Mouse (Mus musculus): ENCODE results near the gene Gm10577. TPM values are rescaled to one million over a fixed set of nuclear protein-coding genes. Genes with fewer than 3 reads are reported as not detected.

The Gm10577 gene
- total and polyA plus RNA-seq, 3 experiments = not detected

DNA sequence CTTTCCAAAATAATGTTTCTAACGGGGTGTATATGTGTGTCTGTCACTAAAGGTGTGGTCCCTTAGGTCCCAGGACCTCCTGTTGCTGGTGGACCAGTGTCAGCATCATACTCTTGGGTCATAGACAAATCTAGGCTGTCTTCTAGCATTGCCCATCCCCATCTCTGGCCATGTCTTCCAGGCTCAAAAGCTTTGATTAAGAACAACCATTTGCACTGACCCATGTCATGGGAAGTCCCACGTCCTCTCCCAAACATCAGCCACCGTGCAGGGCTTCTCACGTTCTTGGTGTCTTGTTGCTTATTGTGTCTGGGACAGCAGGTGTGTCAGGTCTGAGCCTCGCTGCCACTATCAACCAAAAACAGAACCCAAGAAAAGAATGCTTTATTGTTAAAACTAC, 24.9 kb downstream of the Gm10577 start:
- DNase-seq = no peak

DNA sequence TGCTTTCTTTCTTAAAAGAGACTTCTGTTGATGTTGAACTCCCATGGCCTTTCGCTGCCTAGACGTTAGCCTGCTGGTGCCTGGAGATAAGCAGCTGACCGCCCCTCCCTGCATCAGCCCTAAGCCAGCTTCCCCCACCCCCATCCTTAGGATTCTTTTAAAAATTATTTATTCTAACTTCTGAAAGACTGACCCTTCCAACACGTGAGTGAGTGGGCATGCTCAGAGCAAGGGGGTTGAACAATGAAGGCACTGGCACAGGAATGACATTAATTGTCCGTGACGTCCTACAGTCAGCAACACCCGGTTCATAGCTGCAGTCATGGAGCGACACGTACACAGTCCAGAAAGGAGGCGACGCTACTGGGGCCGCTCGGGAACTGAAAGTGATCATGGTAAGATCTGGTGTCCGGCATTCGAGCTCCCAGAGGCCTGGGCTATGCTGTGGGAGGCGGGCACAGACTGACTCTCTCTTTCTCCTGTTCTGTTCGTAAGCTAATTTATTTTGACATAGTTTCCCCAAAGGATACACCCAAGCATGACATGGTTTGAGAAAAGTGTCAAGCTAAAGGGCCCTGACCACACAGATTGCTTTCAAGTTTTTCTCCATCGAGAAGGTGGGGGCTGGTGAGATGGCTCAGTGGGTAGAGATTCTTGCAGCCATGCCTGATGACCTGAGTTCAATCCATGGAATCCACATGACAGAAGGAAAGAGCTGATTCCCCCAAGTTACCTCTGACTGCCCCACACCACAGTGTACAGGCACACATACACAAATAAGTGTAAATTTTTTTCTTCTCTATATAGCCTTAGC, 25.8 kb downstream of the Gm10577 start:
- no peak for DNase-seq

DNA sequence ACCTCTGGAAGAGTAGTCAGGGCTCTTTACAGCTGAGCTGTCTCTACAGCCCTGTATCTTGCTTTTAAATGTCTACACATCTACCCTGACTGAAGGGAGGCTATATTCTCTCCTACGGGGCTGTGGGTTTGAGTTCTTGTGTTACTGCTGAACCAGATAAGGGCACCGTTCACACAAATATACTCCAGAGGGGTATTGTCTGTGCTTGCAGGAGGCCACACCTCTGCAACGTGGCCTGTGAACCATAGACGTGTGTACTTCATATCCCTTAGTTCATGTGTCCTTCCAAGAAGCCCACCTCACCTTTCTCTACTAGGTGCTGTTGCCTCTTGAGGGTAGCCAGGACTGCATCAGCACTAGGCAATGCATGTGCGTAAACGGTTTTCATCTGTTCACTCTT, 28.4 kb downstream of the Gm10577 start:
- no peak for DNase-seq

DNA sequence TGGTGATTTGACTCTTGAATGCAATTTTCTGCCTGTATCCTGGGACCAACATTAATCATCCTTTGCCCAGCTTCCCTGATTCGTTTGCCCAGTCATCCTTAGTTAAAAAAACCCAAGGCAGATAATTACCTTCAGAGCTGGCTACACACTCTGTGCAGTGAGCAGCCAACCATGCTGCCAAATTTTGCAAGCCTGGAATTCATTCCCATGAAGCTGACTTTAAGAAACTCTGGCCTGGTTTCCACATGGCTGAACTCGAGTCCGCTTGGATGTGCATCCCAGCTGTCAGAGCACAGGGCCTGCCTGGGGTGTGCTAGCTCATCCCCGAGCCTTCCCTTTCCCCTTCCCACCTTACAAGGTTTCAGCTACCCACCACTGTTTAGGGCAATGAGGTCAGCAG, 29.5 kb downstream of the Gm10577 start:
- peak; percentile 8 for DNase-seq

DNA sequence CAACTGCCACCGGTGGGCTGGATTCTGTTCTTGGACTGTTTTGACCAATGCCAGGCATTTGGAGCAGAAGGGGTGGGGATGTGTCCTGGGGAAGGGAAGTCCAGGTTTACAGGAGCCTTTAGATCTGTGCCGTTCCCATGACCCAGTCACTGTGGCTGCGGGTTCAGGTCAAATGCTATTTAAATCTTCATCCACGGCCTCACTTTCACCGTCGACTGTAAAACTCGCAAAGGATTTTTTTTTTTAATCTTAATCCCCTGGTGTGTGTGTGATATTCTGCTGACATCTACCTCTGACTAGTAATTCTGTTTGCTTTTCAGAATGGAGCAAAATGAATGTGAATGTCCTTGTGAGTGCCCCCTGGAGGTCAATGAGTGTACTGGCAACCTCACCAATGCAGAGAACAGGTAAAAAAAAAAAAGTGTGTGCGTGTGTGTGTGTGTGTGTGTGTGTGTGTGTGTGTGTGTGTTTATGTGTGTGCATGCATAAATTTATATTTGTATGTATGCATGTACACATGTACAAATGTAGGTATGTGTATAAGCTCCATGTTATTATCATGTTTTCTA, 32.2 kb downstream of the Gm10577 start:
- DNase-seq = no peak

DNA sequence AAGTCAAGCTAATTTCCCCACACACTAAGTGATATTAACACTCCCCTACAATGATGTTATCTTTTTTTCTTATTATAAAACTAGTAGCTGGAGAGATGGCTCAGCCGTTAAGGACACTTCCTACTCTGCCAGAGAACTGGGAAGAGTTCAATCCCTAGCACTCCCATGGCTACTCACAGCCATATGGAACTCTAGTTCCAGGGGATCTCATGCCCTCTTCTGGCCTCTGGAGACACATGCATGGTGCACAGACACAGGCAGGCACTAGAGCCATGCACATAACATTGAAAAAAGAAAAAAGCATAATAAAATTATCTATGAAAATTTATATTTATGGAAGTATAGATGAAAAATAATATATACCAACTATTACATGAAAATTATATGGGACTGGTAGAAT, 33.3 kb downstream of the Gm10577 start:
- no peak for DNase-seq

DNA sequence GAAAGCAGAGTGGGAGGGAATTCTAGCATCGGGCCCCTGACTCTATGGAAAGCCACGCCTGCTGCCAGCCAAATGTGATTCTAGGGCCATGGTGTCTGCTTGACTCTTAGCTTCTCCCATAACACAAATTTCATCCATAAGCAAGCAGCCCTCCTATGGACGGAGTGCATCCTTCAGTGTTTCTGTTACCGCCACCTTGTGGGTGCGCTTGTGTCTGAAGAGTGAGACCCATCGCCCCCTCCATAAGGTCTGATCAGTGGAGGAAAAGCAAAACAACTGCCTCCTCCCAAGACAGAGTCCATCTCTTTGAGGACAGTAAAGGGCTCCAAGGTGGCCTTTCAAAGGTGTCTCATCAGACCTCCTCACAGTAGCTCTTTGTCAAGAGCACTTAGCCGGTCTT, 43.0 kb downstream of the Gm10577 start:
- DNase-seq = no peak

DNA sequence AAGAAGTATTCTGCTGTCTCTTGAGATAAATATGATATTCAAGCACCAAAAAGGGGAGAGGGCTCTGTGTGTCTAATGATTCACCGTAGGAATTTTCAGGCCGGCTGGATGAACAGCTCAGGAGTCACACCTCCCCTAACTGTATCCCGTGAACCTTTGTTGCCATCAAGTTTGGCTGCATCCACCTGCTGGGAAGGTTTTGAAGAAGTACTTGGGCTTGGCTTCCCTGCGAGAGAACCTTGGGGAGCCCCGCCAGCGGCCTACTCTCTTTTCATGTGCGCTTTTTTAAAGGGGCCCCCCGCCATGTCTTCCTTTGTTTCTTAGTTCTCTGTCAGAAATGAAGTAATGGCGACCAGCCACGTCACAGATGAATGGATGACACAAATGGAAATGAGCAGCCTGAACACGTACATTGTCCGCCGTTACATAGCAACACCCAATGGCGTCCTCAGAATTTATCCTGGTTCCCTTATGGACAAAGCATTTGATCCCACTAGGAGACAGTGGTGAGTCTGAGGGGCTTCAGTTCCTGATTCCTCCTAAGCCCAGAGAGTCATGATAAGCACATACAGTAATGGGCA, 46.0 kb downstream of the Gm10577 start:
- no peak for DNase-seq

DNA sequence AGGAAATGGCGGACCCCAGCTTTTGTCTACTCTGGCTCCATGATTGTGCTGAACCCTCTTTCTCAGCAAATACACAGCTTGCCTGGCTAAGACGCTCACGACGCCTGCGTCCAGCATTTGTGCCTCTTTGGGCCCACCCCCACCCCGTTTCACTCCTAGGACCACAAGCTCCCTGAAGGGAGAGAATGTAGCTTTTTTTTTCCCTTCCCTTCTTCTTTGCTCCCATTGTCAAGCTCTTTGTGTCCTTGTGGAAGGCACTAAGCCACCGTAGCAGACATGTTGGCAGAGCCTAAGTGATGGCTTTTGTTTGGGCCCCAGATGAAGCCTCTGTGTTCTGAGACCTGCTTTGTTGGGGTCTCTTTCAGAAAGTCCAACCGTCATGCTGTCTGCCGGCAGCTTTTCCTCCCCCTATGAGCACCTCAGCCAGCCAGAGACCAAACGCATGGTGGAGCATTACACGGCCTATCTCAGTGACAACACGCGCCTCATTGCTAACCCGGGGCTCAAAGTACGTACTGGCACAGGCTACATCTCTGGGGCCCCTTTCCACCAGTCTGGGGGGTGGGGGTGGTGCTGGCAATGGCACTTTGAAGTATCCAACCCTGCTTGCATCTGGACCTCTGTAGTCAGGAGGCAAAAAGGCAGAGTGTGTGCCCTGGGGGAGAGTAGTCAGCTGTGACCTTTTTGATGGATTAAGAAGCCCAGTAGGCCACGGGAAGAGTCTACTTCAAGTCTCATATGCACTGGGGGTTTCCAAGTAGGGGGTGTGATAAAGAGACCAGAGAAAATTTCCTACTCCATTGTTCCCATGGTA, 46.6 kb downstream of the Gm10577 start:
- DNase-seq = no peak

Other genes with a start within 250 kb of the Gm10577 start
- gene Cachd1, start 244.0 kb downstream of the Gm10577 start, total RNA-seq (2021) = 10 to 100 TPM; 12.6 to 13.9 TPM
- 22.4 and 25.3 TPM in 2 replicates for gene Cachd1, start 244.0 kb downstream of the Gm10577 start, polyA plus RNA-seq (2012; rRNA removed)
- 1 to 10 TPM; 4.2 to 4.8 TPM for gene Raver2, start 48.3 kb upstream of the Gm10577 start, total RNA-seq (2021)
- gene Raver2, start 48.3 kb upstream of the Gm10577 start, polyA plus RNA-seq (2012; rRNA removed) = 1.4 and 2.0 TPM in 2 replicates
- gene Jak1, start 244.6 kb upstream of the Gm10577 start, total RNA-seq (2021) = 100 to 1,000 TPM; 116 to 157 TPM
- 78.1 and 118 TPM in 2 replicates for gene Jak1, start 244.6 kb upstream of the Gm10577 start, polyA plus RNA-seq (2012; rRNA removed)